Mouse (Mus musculus) kidney, postnatal 36 days (tissue): ENCODE measurements around the gene Olfr1179.
"Not testable (repeated sequence)": the region's sequence is repeated elsewhere in the genome, so short reads cannot be mapped to it uniquely, and the experiment has no call there.

Source experiments
- DNase-seq, 2 experiments: peaks; one replicate each; pipeline ENCODE4 v3.0.0; 2021 to 2022; ENCODE audit warnings: mixed read lengths in 2 of 2

Olfr1179 gene

GRCm38 (mm10) chr2:88406353-88406752 is at the start of gene Olfr1179:
Gene Olfr1179 (minus strand): TSS chr2:88406453.
- no peak for DNase-seq

- not testable (repeated sequence) for DNase-seq
These were observed 48.3 kb upstream of the Olfr1179 start, which contains the start of gene Olfr1183 for GRCm38 (mm10) chr2:88454567-88454966. Gene Olfr1183 (plus strand): TSS chr2:88454867.

- no peak for DNase-seq
These were observed 42.8 kb upstream of the Olfr1179 start, which contains the start of gene Gm13757 for GRCm38 (mm10) chr2:88449031-88449430. Gene Gm13757 (minus strand): TSS chr2:88449131.

GRCm38 (mm10) chr2:88426071-88426470 is 19.8 kb upstream of the Olfr1179 start, which contains the start of gene Olfr1181:
Gene Olfr1181 (minus strand): TSS chr2:88426171.
- DNase-seq = no peak

GRCm38 (mm10) chr2:88419051-88419450 is 12.8 kb upstream of the Olfr1179 start, which contains the start of gene Olfr1180:
Gene Olfr1180 (minus strand): TSS chr2:88419151.
- DNase-seq = no peak

- no peak for DNase-seq
These were observed 19.5 kb downstream of the Olfr1179 start, which contains the start of gene Olfr1178 for GRCm38 (mm10) chr2:88386762-88387161. Gene Olfr1178 (plus strand): TSS chr2:88387062.

GRCm38 (mm10) chr2:88356304-88356703 is 49.9 kb downstream of the Olfr1179 start:
- no peak for DNase-seq
